Mouse (Mus musculus) testis, adult 2 months (tissue): Measurements from ENCODE around the gene Zfyve16.

ENCODE experiments used
- CTCF ChIP-seq: fragments of 200-500 bp; IDR thresholded peaks from 2 replicates; pipeline ENCODE4 v1.5.1; 2012; ENCODE audit warnings: low read depth, mild to moderate bottlenecking, inconsistent platforms, low read length, moderate library complexity; ENCODE audit not compliant: control insufficient read depth, insufficient read depth, insufficient replicate concordance
- POLR2A ChIP-seq: fragments of 200-500 bp; IDR thresholded peaks from 2 replicates; pipeline ENCODE4 v1.6.1; 2012; ENCODE audit warnings: low read depth, mild to moderate bottlenecking, inconsistent platforms, low read length, moderate library complexity; ENCODE audit not compliant: control insufficient read depth

DNA sequence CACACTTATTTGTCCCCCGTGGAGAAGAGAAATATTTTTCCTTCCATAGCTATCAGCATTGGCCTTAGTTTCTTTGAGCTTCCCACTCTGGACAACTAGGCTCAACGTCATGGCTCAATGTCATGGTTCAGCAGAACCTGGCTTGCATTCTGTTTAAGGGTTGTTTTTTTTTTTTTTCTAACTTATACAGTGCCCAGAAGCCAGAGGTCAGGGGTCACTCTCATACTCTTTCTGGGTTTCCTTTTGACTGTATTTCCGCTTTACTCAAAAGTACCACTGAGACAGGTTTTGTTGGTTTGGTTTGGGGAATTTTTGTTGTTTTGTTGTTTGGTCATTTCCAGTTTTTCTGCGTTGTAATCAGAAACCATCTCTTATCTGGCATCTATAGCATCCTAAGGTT, 47.5 kb upstream of the Zfyve16 start:
- TF ChIP-seq CTCF: no peak
- no peak for TF ChIP-seq POLR2A
